ENCODE assay signal across 24 mouse cellular contexts in genomic region chr5:36510956-36511355, GRCm38 (mm10). TPM values are rescaled to one million over a fixed set of nuclear protein-coding genes. Genes with fewer than 3 reads are reported as not detected.
"Had no signal": no experiment of that assay in that cellular context is flagged by ENCODE, and none has a peak within 500 bp of the region (broad histone marks: within the 10 kb centered on the region; RNA-seq: fewer than 3 reads in every experiment).

No protein-coding gene starts in this region.

- H3K9me3 ChIP-seq: heart, embryonic 13.5 days; heart, embryonic 15.5 days; hindbrain, embryonic 13.5 days; hindbrain, embryonic 15.5 days; limb, embryonic 13.5 days; limb, embryonic 15.5 days; liver, embryonic 12.5 days had no signal

- H3K9ac ChIP-seq: forebrain, postnatal 0 days; heart, embryonic 13.5 days; heart, embryonic 15.5 days; hindbrain, embryonic 13.5 days; hindbrain, embryonic 15.5 days; limb, embryonic 13.5 days; limb, embryonic 15.5 days; liver, embryonic 12.5 days; liver, embryonic 14.5 days had no signal

- H3K4me1 ChIP-seq: heart, embryonic 15.5 days; hindbrain, embryonic 13.5 days; hindbrain, embryonic 15.5 days; limb, embryonic 13.5 days; limb, embryonic 15.5 days; liver, embryonic 12.5 days had no signal

- DNase-seq: forebrain, postnatal 0 days; gastrocnemius, postnatal 10 days; gastrocnemius, postnatal 36 days; heart, adult 11 months; heart, adult 2 months; heart, postnatal 14 days; heart, postnatal 36 days; kidney, postnatal 10 days; layer of hippocampus, adult 9-11 months; layer of hippocampus, postnatal 36 days; left cerebral cortex, postnatal 4 days; lung, adult 18-20 months had no signal

- ATAC-seq: forebrain, postnatal 0 days; hindbrain, postnatal 0 days; intestine, embryonic 16.5 days; liver, embryonic 12.5 days had no signal

- H3K27ac ChIP-seq: heart, adult 2 months; heart, embryonic 13.5 days; heart, embryonic 15.5 days; hindbrain, embryonic 13.5 days; hindbrain, embryonic 15.5 days; hindbrain, postnatal 0 days; limb, embryonic 13.5 days; limb, embryonic 15.5 days; liver, embryonic 12.5 days; liver, embryonic 14.5 days had no signal

- H3K27me3 ChIP-seq: heart, embryonic 13.5 days; heart, embryonic 15.5 days; hindbrain, embryonic 13.5 days; hindbrain, embryonic 15.5 days; limb, embryonic 13.5 days; limb, embryonic 15.5 days; liver, embryonic 12.5 days had no signal

- H3K4me2 ChIP-seq: heart, embryonic 11.5 days; heart, embryonic 13.5 days; heart, embryonic 15.5 days; hindbrain, embryonic 13.5 days; hindbrain, embryonic 15.5 days; limb, embryonic 13.5 days; limb, embryonic 15.5 days; liver, embryonic 12.5 days had no signal

- H3K4me3 ChIP-seq: heart, adult 2 months; heart, embryonic 13.5 days; heart, embryonic 15.5 days; hindbrain, embryonic 13.5 days; hindbrain, embryonic 15.5 days; limb, embryonic 13.5 days; limb, embryonic 15.5 days; liver, embryonic 12.5 days had no signal

RNA-seq across cellular contexts. Expression of gene Ccdc96, which starts 26.6 kb away (rescaled TPM):
- total RNA-seq: liver, adult 2 months had no signal
- polyA plus RNA-seq: liver, adult 2 months had no signal
